Mouse (Mus musculus) CD8-positive naive resting alpha-beta T cell, adult 2 months (primary cell): ENCODE measurements around the gene Tubb2a.

Experiments
- DNase-seq, 2 experiments: peaks; one replicate each; pipeline ENCODE4 v3.0.0; 2022; ENCODE audit warnings: low read depth in 2 of 2, low spot score in 2 of 2

Gene Tubb2a

DNA sequence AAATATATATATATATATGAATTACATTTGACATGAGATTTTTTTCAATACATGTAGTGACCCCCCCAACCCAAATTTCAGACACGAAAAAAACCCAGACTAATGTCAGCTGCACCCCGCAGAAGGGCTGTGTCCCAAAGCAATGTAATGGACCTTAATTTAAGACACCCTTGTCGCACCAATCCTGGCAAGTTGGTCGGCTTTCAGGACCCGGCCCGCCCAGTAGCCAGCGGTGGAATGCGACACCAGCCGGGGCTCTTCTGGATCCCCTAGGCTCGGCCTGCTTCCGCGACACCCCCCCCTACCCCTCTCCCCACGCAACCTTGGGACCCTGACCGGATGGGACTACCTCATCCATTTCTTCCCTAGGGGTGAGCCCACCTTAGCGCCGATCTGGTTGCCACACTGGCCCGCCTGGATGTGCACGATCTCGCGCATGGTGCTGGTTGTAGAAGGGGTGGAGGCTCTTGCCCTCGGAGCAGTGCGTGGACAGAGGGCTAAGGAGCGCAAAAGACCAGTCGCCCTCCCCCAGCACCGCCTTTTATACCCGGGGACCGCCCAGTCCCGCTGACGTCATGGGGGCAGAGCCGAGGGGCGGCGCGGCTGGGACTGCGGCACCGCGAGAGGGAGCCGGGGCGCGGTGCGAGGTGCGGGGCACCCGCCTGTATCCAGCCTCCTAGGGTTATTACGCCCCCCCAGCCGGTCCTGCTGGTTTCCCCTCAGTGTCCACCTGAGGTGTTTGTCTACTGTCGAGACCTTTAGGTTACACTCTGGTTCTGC is at the start of gene Tubb2a:
Tubb2a (minus strand) TSS at position 516 of the 780 bp plus-strand sequence.
- peak; percentile 86 to 88 for DNase-seq

DNA sequence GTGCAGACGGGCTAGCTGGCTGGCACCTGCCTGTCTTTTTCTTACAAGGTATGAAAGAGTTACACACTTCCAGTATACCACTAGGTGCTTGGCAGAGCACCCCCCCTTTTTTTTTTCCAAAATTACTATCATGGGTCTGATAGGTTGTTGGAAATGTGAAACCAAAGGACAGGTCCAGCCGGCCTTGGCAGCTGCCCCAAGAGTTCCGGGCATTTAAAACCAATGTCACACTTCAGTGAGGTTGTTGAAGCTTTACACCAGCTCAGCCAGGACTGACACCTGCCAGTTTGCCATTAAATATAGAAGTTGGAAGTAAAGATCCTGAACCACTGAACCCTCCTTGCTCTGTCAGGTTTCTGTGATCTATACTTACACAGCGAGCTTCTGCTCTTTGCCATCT is 47.9 kb upstream of the Tubb2a start:
- DNase-seq, result no peak

DNA sequence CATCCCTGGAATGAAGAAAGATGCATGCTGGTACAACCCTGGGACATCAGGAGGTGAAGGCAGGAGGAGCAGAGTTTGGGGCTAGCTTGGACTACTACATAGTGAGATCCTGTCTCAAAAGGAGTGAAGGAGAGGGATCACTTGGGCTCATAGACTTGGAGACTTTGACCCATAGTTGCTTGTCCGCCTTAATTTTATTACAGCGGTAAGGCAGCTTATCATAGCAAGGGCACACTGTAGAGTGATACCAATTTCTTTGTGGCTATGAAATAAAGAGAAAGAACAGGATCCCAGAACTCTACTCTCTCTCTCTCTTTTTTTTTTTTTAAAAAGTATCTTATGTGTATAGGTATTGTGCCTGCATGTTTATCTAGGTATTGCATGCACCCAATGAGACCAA is 42.7 kb upstream of the Tubb2a start:
- DNase-seq, result no peak

DNA sequence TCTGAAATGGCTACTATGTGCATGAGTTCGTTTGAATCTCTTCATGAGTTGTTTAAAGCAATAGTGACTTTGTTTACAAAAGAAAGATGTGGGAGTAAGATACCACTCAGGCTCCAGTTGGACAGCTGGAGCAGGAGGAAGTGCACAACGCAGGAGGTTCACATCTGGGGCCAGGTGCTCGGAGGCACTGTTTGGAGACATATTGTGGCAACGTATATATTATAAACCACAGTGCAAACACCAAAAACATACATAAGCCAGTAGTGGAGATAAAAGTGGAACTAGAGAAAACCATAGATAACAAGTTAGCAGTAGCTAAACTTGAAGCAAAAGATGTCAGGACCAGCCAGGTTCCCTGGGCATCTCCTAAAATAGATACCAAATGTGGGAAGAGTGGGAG is 41.6 kb upstream of the Tubb2a start:
- DNase-seq, result no peak

DNA sequence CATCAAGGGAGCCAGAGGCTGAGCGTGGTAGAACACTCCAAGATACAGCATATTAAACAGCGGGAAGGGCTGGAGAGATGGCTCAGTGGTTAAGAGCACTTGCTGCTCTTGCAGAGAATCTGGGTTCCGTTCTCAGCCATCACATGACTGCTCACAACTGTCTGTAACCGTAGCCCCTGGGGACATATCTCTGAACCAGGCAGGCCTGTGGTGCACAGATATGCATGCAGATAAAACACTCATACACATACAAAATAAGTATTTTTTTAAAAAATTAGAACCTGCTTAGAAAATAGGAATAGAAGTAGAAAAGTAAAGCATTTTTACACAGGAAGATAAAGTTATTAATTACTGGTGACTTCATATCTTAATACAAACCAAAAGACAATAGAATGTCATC is 41.0 kb upstream of the Tubb2a start:
- DNase-seq, result no peak

DNA sequence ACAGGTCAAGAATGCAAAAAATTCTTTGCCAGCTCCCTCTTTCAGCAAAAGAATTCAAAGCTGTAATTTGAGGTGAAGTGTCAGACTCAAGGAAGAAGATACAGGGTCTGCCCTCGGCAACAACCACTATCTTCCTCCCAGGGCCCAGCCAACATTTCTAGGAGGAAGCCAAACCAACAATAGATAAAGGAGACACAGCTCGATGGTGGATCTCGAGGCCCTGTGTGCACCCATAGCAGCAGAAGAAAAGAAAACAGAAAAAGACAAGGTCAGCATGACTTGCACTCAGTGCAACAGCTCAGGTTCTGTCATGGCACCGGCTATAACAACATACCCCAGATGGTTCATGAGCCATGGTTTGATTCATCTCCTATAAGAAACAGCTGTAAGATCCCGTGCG is 38.7 kb upstream of the Tubb2a start:
- no peak for DNase-seq

DNA sequence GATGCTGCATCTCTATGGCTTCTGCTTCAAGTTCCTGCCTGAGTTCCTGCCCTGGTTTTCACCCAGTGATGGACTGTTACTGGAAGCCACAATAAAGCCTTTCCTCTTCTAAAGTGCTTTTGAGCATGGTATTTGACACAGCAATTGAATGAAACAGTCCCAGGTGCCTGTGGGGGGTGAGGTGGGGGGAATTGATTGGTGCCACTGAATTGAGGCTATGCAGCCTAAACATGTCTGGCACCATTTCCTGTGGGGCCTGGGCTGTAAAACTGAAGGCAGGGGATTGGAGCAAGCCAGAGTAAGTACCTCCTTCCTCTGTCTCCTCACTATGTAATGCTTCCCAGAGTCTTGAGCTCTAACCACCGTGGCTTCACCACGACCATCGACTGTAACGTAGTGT is 36.8 kb upstream of the Tubb2a start:
- no peak for DNase-seq

- DNase-seq, result no peak
Measured at GRCm38 (mm10) chr13:34113086-34113485, 35.3 kb upstream of the Tubb2a start.

DNA sequence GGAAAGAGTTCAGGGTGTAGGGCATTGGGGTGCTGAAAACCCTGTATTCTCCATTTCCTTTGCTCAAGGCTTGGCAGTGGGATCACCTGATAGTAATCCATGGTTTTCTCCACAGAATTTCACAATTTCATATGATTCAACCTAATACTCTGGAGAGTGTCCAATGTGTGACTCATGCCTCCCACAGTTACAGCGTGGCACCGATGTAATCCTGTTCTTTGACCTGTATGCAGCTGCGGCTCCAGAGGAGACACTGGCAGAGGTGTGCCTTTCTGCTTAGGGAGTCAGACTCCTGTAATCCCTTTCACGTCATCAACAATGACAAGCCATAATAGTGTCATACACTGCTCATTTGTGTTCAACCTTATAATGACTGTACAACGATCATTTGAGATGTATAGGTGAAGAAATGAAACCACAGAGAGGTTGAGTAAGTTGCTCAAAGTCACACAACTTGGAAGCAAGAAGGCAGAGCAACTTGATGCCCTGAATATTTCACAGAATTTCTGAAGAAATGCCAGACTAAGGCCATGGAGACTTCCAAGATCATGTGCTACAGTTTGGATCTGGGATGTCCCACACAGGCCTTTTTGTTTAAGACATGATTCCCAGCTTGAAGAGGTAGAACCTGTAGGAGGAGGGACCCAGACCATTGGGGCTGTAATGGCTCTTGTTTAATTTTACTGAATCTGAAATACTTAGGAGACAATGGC is 34.7 kb upstream of the Tubb2a start:
- no peak for DNase-seq

GRCm38 (mm10) chr13:34111878-34112277 is 34.1 kb upstream of the Tubb2a start:
- DNase-seq, result no peak

DNA sequence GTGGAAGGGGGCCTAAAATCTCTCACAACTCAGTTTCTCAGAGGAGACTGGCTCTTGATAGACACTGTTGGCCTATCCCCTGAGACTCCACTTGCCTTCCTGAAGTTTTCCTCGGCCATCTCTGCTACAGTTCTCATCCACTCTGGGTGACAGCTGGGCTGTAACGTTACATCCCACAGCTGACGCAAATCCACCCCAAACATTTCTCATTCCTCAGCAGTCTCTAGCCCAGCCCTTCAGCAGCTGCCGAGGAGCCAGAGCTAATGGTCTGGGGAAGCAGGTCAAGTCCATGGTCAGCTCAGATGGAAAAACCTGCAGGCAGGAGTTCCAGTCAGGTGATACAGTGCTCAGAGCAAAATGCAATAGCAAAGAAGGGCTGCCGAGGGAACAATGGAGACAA is 33.2 kb upstream of the Tubb2a start:
- no peak for DNase-seq

DNA sequence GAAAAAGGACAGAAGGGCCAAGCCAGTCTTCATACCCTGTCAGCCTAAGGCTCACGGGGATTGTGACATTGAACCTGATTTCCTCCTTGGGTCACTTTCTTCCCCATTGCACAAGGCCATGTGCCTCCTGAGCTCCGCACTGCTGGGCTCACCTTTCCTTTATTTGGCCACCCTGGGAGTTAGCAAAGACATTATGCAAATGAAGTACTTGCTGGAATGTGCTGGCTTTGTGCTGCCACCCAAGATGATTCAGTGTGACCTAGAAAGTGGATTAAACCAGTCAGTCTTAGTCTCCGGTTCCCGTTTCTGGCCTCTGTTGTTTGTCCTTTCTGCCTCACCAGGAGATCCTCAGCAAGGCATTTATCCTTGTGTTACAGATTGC is 31.9 kb upstream of the Tubb2a start:
- no peak for DNase-seq

DNA sequence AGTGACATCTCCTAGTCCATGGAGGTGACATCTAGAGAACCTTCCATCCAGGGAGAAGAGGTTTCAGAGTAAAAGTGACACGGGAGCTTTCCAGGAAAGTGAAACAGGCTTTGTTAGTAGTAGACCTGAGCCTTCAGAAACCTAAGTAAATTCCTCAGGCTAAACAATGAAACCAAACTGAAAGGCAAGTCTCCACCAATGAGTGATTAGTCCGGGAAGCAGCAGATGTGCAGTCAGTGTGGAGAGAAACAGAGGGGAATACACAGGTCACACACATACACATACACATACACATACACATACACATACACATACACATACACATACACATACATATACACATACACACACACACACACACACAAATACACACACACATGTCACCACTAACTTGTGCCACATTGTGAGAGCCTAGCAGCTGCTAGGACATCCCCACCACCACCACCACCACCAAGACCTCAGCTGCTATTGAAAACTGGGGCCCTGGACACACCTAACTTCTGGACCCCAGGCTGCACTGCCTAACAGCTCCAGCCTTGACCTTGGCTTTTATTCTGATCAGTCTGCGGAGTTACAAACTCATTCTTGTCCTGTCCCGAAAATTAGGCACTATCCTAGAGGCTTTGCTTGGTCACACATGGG is 31.3 kb upstream of the Tubb2a start:
- DNase-seq, result no peak

- DNase-seq, result no peak
Measured at GRCm38 (mm10) chr13:34106999-34107398, 29.2 kb upstream of the Tubb2a start.

DNA sequence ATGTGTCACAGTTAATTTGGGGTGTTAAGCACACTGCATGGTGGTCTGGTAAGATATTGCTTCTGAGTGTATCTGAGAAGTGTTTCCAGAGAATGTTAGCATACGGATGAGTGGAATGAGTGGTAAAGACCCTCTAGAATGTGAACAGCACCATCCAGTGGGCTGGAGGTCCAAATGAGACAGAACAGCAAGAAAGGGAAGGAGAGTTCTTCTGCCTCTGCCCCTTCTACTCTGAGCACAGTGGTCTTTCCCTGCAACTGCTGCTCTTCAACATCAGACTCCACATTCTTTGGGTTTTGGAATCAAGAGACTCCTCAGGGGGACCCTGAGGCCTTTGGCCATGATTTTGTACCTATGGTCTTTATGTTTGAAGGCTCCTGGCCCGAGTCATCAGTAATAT is 28.4 kb upstream of the Tubb2a start:
- DNase-seq, result no peak

DNA sequence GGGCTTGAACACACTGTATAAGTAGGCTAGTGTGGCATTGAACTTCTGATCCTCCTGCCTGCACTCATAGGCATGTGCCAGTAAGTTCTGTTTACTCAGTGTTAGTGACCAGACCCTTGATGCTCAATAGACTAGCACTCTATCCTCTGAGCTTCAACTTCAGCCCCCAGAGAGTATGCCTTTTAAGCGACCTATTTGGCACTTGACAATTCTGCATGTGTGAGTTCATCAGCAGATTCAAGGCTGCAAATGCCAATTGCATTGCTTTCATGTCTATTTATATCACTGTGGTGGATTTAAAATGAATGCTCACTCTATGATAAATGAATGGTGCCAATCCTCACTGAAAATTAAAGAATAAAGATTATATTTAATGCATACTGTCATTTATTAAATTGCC is 27.6 kb upstream of the Tubb2a start:
- DNase-seq, result no peak

DNA sequence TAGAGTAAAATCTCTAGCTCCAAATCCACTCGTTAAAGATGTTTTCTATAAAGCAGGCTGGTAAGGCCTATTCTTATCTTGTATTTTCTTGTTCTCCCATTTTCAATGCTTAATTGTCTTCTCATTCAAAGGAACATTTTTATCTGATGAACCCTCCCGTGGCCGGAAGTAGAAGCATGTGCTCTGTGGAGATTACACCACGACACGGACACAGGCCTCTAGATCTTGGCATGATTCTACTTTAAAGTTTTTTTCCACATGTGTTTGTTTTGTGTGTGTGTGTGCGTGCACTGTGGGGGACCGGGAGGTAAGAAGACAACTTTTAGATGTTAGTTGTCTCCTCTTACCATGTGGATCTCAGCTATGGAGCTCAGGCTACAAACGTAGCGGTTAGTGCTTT is 24.1 kb upstream of the Tubb2a start:
- DNase-seq, result no peak

GRCm38 (mm10) chr13:34101247-34101646 is 23.4 kb upstream of the Tubb2a start:
- DNase-seq, result no peak

GRCm38 (mm10) chr13:34100733-34101132 is 22.9 kb upstream of the Tubb2a start:
- no peak for DNase-seq

GRCm38 (mm10) chr13:34097086-34097485 is 19.3 kb upstream of the Tubb2a start:
- no peak for DNase-seq

- DNase-seq, result no peak
Measured at GRCm38 (mm10) chr13:34096455-34096854, 18.6 kb upstream of the Tubb2a start.
